Mouse (Mus musculus): ENCODE measurements around the gene Cmtm6.

Cmtm6 gene

GRCm38 (mm10) chr9:114729911-114730805 is 758 bp upstream of the Cmtm6 start:
- no peak for DNase-seq (ENCODE audit: low read depth, low spot score)

DNA sequence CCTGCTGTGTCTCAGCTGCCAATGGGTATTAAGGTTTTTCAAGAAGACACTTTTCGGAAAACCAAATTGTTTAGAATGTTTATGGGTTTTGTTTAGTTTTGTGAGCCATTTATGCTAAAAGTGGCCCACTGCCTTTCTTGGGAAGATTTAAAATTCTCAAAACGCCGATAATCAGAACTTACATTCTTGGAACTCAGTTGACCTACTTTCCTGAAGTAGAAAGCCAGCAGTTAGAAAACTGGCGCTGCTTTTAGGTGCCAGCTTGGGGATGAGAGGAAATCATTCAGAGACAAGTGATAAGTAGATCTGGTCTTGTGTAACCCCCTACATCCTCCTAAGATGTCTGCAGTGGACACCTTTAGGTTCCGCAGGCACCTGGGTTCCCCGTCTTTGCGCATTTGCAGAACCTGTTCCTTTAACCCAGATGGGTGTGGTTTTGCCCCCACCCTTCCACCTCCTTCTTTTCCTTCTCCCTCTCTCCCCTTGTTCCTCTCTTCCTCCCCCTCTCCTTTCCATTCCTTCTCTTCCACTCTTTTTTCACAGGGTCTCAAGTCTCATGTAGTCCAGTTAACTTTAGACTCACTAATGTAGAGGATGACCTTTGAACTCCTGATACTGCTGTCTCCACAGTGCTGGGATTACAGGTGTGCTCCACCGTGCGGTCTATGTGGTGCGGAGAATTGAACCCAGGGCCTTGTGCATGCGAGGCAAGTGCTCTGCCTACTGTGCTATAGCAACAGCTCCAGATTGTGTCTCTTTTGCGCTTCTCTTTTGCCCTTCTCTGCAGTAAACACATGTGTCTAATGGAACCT is 1.2 kb downstream of the Cmtm6 start:
- peak; percentile 22 for DNase-seq (ENCODE audit: low read depth, low spot score)

DNA sequence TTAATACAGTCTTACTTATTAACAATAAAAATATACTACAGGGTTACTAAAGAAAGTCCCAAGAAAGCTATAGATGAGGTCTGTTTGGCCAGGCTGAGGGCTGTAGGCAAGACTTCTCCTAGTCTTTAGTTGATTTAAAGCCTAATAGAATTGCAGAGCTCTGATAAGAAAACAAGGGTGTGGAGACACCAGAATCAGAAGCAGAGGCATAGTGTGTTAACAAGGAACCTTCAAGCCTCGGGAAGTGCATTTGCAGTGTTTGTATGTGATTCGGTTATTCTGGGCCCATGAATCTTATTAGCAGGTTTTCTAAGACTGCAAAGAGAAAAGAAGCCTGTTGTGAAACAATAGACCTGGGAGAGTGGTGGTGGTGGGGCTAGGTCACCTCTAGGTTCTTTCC is 2.3 kb downstream of the Cmtm6 start:
- DNase-seq (ENCODE audit: low read depth, low spot score), result no peak

- no peak for DNase-seq (ENCODE audit: low read depth, low spot score)
These were observed 5.5 kb downstream of the Cmtm6 start for GRCm38 (mm10) chr9:114736442-114736841.

GRCm38 (mm10) chr9:114740336-114740735 is 9.4 kb downstream of the Cmtm6 start:
- no peak for DNase-seq (ENCODE audit: low read depth, low spot score)

GRCm38 (mm10) chr9:114742731-114743130 is 11.8 kb downstream of the Cmtm6 start:
- DNase-seq (ENCODE audit: low read depth, low spot score), result no peak

GRCm38 (mm10) chr9:114745163-114745562 is 14.2 kb downstream of the Cmtm6 start:
- DNase-seq (ENCODE audit: low read depth, low spot score), result no peak

GRCm38 (mm10) chr9:114745654-114746053 is 14.7 kb downstream of the Cmtm6 start:
- DNase-seq (ENCODE audit: low read depth, low spot score), result no peak

DNA sequence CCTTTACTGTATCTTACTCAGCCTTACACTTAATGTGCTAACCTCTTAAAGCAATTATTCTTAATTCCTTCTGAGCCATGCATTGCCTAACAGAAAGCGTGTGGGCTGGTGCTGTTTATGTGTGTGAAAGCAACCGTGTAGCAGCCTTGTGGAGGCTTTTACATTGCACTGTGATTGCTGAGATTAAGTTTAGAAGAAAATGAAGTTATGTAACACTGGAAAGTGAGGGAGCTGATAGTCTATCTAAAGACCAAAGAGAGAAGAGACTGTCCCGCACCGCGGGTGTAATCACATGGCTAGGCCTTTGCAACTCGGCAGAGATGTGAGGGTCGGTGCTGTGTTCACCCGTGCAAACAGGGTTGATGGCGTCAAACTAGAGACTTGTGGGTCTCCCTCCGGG is 16.1 kb downstream of the Cmtm6 start:
- DNase-seq (ENCODE audit: low read depth, low spot score), result no peak

DNA sequence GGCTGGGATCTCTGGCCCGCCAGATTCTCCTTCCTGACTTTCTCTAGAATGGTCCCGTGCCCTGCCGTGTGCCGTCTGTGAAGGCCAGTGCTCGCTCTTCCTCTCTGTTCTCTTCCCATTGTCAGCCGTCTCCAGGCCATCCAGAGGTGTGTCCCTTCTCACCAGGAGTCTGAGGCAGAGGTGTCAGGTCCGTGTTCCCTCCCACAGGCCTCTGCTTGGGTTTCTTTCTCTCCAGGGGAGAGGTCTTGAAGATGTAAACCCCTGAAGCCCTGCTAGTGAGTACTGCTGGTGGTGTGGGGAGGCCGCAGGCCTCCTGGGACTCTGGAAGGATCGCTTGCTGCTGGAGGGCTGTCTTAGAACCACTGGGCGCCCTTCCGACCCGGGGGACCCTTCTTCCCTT is 16.6 kb downstream of the Cmtm6 start:
- DNase-seq (ENCODE audit: low read depth, low spot score), result no peak

- DNase-seq (ENCODE audit: low read depth, low spot score), result no peak
These were observed 20.7 kb downstream of the Cmtm6 start for GRCm38 (mm10) chr9:114751582-114751981.

GRCm38 (mm10) chr9:114752311-114752710 is 21.4 kb downstream of the Cmtm6 start:
- DNase-seq (ENCODE audit: low read depth, low spot score), result no peak

GRCm38 (mm10) chr9:114752863-114753484 is 22.1 kb downstream of the Cmtm6 start:
- DNase-seq (ENCODE audit: low read depth, low spot score), result peak; percentile 65

DNA sequence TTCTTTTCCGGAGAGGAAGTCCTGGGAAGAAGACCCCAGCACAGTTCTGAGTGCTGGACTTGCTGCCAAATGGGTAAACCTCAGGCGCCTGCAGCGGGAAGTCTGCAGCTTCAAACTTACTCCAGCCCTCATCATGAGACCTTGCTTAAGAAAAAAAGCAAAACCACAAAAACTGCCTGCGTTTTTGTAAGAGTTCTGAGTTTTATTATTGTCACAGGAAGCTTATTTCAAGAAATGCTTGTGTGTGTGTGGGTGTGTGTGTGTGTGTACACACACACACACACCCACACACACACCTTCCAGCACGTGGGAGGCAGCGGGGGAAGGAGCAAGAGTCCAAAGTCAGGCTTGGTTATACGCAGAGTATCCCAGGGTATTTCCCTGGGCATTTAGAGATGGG is 27.4 kb downstream of the Cmtm6 start:
- DNase-seq (ENCODE audit: low read depth, low spot score), result no peak

DNA sequence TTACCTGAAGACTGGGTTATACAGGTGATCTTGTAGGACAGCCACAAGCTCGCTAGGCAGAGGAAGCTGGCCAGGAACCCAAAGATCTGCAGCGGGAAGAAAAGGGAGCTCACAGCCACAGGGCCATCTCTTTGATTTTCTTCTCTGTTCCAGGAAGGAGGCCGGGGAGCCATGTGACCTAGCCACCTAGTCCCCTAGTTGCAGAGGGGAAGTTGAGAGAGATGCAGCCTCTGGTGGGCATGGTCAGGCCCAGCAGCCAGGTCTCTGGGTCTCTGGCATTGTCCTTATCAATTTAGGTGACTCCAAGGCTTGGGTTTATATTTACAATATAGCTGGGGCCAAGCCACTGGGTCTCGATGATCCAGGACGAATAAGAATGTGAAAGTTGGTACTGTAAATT is 27.9 kb downstream of the Cmtm6 start:
- no peak for DNase-seq (ENCODE audit: low read depth, low spot score)

DNA sequence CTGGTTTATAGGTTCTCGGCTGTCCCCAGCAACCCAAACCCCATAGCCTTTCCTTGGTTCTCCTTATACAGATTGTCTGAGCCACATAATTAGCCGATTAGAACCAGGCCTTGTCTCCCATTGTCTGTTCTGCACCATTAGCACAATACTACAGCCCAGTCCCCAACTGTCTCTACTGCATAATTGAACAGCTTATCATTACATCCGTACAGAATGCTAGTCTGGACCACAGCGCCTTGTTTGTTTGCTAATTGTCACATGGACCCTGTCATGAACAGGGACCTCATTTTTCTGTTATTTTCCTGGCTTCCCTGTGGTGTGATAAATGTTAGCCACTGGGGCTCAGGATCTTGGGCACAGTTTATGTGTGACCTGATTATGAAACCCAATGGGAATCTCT is 29.0 kb downstream of the Cmtm6 start:
- no peak for DNase-seq (ENCODE audit: low read depth, low spot score)

- no peak for DNase-seq (ENCODE audit: low read depth, low spot score)
These were observed 29.4 kb downstream of the Cmtm6 start for GRCm38 (mm10) chr9:114760353-114760752.

DNA sequence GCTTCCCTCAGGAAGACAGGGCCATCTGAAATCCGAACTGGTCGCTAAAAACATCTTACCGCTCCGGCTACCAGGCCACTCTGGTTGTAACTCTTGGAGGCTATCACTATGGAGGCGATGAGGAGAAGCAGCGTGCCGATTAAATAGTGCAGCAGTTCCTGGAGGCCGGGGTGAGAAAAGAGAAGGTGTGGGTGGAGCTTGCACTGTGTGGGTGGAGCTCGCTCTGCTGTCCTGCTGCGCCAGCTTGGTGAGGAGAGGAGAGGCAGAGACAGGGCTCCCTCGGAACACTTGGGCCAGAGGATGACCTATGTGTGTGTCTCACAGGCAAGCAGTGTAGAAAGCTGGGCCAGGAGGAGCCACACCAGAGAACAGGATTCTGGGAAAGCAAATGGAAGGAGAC is 30.9 kb downstream of the Cmtm6 start:
- no peak for DNase-seq (ENCODE audit: low read depth, low spot score)

- no peak for DNase-seq (ENCODE audit: low read depth, low spot score)
These were observed 32.4 kb downstream of the Cmtm6 start for GRCm38 (mm10) chr9:114763341-114763740.

DNA sequence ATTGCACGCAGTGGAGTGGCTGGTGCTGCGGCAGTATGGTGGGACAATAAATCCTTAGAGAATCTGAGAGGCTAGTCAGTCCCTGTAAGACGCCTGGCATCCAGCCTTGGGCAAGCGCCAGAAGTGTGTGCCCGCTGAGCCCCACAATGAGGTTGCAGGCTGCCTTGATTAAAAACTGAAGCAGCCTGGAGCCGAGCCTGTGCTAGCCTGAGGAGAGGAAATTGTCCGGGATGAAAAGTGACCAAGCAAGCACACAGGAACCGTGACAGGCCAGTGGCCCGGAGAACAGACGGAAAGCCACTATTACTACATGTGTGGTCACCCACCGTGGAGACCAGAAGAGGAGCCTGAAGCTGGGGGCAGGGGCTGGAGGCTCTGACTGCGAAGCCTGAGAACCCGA is 36.1 kb downstream of the Cmtm6 start:
- DNase-seq (ENCODE audit: low read depth, low spot score), result no peak

GRCm38 (mm10) chr9:114767507-114767906 is 36.6 kb downstream of the Cmtm6 start:
- no peak for DNase-seq (ENCODE audit: low read depth, low spot score)

DNA sequence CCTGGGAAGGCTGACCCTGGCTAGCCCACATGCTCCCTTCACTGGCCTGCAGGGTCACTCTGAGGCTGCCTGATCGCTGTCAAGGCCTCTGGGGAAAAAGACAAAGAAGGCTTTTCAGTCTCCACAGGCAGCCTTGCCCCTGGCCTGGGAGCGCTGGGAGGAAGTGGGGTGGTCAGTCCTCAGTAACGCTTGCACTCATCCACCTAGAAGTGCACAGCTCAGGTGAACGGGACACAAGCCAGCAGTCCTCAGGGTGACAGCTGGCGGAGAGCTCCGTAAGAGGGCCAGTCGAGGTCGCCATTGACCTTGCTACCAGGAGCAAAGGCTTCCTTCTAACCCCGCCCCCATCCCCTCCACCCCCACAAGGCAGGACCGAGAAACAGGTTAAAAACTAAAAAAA is 37.1 kb downstream of the Cmtm6 start:
- DNase-seq (ENCODE audit: low read depth, low spot score), result no peak
